Mouse (Mus musculus) neural tube, embryonic 15.5 days (tissue): ENCODE measurements around the gene Zbtb7a. TPM values are rescaled to one million over a fixed set of nuclear protein-coding genes. Genes with fewer than 3 reads are reported as not detected.

Source experiments
- ATAC-seq: fragments of 200-750 bp; cut with Nextera tagmentation; 2 replicates; pipeline ENCODE4 v1.8.0; 2017; ENCODE audit warnings: mild to moderate bottlenecking, moderate TSS enrichment, moderate library complexity; ENCODE audit not compliant: low FRiP score
- H3K27ac ChIP-seq: fragments of 300-500 bp; sonication (generic); replicated peaks from 2 replicates; pipeline ENCODE4 v1.5.1; 2015; ENCODE audit warnings: mild to moderate bottlenecking, inconsistent platforms
- H3K27me3 ChIP-seq: fragments of 300-500 bp; sonication (generic); replicated peaks from 2 replicates; pipeline ENCODE4 v1.6.1; 2015; ENCODE audit warnings: inconsistent platforms
- H3K36me3 ChIP-seq: fragments of 300-500 bp; sonication (generic); 2 replicates; pipeline ENCODE4 v1.6.1; 2015; ENCODE audit warnings: inconsistent platforms
- H3K4me1 ChIP-seq: fragments of 300-500 bp; sonication (generic); 2 replicates; pipeline ENCODE4 v1.6.1; 2015; ENCODE audit warnings: inconsistent platforms
- H3K4me2 ChIP-seq: fragments of 300-500 bp; sonication (generic); 2 replicates; pipeline ENCODE4 v1.6.1; 2015; ENCODE audit warnings: inconsistent platforms, mild to moderate bottlenecking, moderate library complexity
- H3K4me3 ChIP-seq: fragments of 300-500 bp; sonication (generic); replicated peaks from 2 replicates; pipeline ENCODE4 v1.5.1; 2015; ENCODE audit warnings: mild to moderate bottlenecking, inconsistent platforms
- H3K9ac ChIP-seq: fragments of 300-500 bp; sonication (generic); replicated peaks from 2 replicates; pipeline ENCODE4 v1.6.1; 2015; ENCODE audit warnings: mild to moderate bottlenecking, inconsistent platforms
- H3K9me3 ChIP-seq: fragments of 300-500 bp; sonication (generic); replicated peaks from 2 replicates; pipeline ENCODE4 v1.6.1; 2016; ENCODE audit warnings: inconsistent platforms
- WGBS: fragments of 180-500 bp; shearing (Covaris S2); methylation state at CpG from one replicate; pipeline ENCODE4 v1.1.7; 2015; ENCODE audit warnings: mixed read lengths; 5-methylcytosine and 5-hydroxymethylcytosine counted together
- polyA plus RNA-seq: library from polyadenylated mRNA; unstranded; fragments of >200 nt; fragmentation: Nextera tagmentation; extraction: Ambion mirVana; gene quantifications from 2 replicates; pipeline ENCODE4 v1.2.1, GENCODE M21; 2015

Zbtb7a gene
- polyA plus RNA-seq, 1 experiment from 2014 or later, result 14.8 TPM

GRCm38 (mm10) chr10:81140717-81141454, 5.9 kb downstream of the Zbtb7a start:
- H3K27ac ChIP-seq, result peak overlapping the region; percentile 37; the same call in 1 of the 2 replicates
- WGBS, result 61% methylated on average over 10 of the region's 10 CpGs
- peak overlapping the region; percentile 96 for H3K4me2 ChIP-seq
- peak overlapping the region; percentile 26; the same call in 1 of the 2 replicates for H3K9ac ChIP-seq
- peak overlapping the region; percentile 15; the same call in 1 of the 2 replicates for H3K4me3 ChIP-seq
- H3K36me3 ChIP-seq, result peaks cover 26% of the 10 kb centered on the region
- peaks cover 62% of the 10 kb centered on the region for H3K4me1 ChIP-seq
- no peaks in the 10 kb centered on the region for H3K27me3 ChIP-seq
- ATAC-seq, result no peak
- H3K9me3 ChIP-seq, result no peaks in the 10 kb centered on the region

- ATAC-seq, result no peak
Observed at GRCm38 (mm10) chr10:81141455-81142210, 6.6 kb downstream of the Zbtb7a start.

GRCm38 (mm10) chr10:81142551-81142981, 7.5 kb downstream of the Zbtb7a start:
- Histone ChIP-seq H3K4me1 (peaks cover 60% of the 10 kb centered on the region), H3K9me3 (no peaks in the 10 kb centered on the region)
- whole genome bisulfite sequencing, result 58% methylated on average over 5 of the region's 5 CpGs

More at GRCm38 (mm10) chr10:81141455-81142210, 6.6 kb downstream of the Zbtb7a start:
- peaks cover 60% of the 10 kb centered on the region for H3K4me1 ChIP-seq
- H3K36me3 ChIP-seq, result peaks cover 34% of the 10 kb centered on the region
- WGBS, result 84% methylated on average over 7 of the region's 7 CpGs
- no peaks in the 10 kb centered on the region for H3K27me3 ChIP-seq
- H3K4me2 ChIP-seq, result peak overlapping the region; percentile 96
- H3K4me3 ChIP-seq, result no peak overlapping the region
- no peak overlapping the region for H3K27ac ChIP-seq
- H3K9ac ChIP-seq, result no peak overlapping the region
- no peaks in the 10 kb centered on the region for H3K9me3 ChIP-seq

GRCm38 (mm10) chr10:81143157-81143633, 8.2 kb downstream of the Zbtb7a start:
- H3K27ac ChIP-seq, result no peak overlapping the region
- H3K9ac ChIP-seq, result no peak overlapping the region
- peaks cover 49% of the 10 kb centered on the region for H3K36me3 ChIP-seq
- no peaks in the 10 kb centered on the region for H3K27me3 ChIP-seq
- H3K4me2 ChIP-seq, result no peak overlapping the region
- no peaks in the 10 kb centered on the region for H3K9me3 ChIP-seq
- ATAC-seq, result no peak
- WGBS, result 88% methylated on average over 7 of the region's 7 CpGs
- no peak overlapping the region for H3K4me3 ChIP-seq
- H3K4me1 ChIP-seq, result peaks cover 57% of the 10 kb centered on the region

More at GRCm38 (mm10) chr10:81142551-81142981, 7.5 kb downstream of the Zbtb7a start:
- H3K27me3 ChIP-seq, result no peaks in the 10 kb centered on the region
- H3K4me3 ChIP-seq, result no peak overlapping the region
- no peak overlapping the region for H3K4me2 ChIP-seq
- peaks cover 43% of the 10 kb centered on the region for H3K36me3 ChIP-seq
- 0 out of 2 replicates have a peak overlapping the region, but pooled peaks have one; percentile 1 for H3K27ac ChIP-seq
- ATAC-seq, result no peak
- H3K9ac ChIP-seq, result no peak overlapping the region

- Histone ChIP-seq H3K4me1 (peaks cover 50% of the 10 kb centered on the region), H3K27ac (no peak overlapping the region), H3K36me3 (peaks cover 57% of the 10 kb centered on the region), H3K4me2 (no peak overlapping the region), H3K27me3 (no peaks in the 10 kb centered on the region), H3K9me3 (no peaks in the 10 kb centered on the region), H3K4me3 (no peak overlapping the region), H3K9ac (no peak overlapping the region)
- 95% methylated on average over 52 of the region's 52 CpGs for WGBS
- ATAC-seq, result no peak
Observed at GRCm38 (mm10) chr10:81143845-81144437, 8.9 kb downstream of the Zbtb7a start.

- no peak for ATAC-seq
- Histone ChIP-seq H3K9me3 (no peaks in the 10 kb centered on the region), H3K4me2 (no peak overlapping the region), H3K4me3 (no peak overlapping the region), H3K27me3 (no peaks in the 10 kb centered on the region), H3K9ac (no peak overlapping the region), H3K27ac (no peak overlapping the region), H3K4me1 (peaks cover 42% of the 10 kb centered on the region), H3K36me3 (peaks cover 63% of the 10 kb centered on the region)
- WGBS, result 93% methylated on average over 27 of the region's 27 CpGs
Observed at GRCm38 (mm10) chr10:81144667-81145066, 9.6 kb downstream of the Zbtb7a start.

- Histone ChIP-seq H3K27ac (no peak overlapping the region), H3K4me3 (no peak overlapping the region), H3K9ac (no peak overlapping the region), H3K9me3 (no peaks in the 10 kb centered on the region), H3K4me2 (no peak overlapping the region), H3K36me3 (peaks cover 69% of the 10 kb centered on the region), H3K27me3 (no peaks in the 10 kb centered on the region), H3K4me1 (peaks cover 36% of the 10 kb centered on the region)
- no peak for ATAC-seq
- WGBS, result 98% methylated on average over 6 of the region's 6 CpGs
Observed at GRCm38 (mm10) chr10:81145307-81145706, 10.3 kb downstream of the Zbtb7a start.

GRCm38 (mm10) chr10:81145778-81146177, 10.8 kb downstream of the Zbtb7a start:
- H3K36me3 ChIP-seq, result peaks cover 71% of the 10 kb centered on the region
- peaks cover 31% of the 10 kb centered on the region for H3K4me1 ChIP-seq
- no peak for ATAC-seq
- no peak overlapping the region for H3K27ac ChIP-seq
- no peak overlapping the region for H3K9ac ChIP-seq
- no peak overlapping the region for H3K4me2 ChIP-seq
- H3K27me3 ChIP-seq, result no peaks in the 10 kb centered on the region
- 89% methylated on average over 7 of the region's 7 CpGs for WGBS
- no peak overlapping the region for H3K4me3 ChIP-seq
- H3K9me3 ChIP-seq, result no peaks in the 10 kb centered on the region

GRCm38 (mm10) chr10:81146296-81146695, 11.3 kb downstream of the Zbtb7a start:
- H3K4me3 ChIP-seq, result no peak overlapping the region

GRCm38 (mm10) chr10:81151261-81151660, 16.2 kb downstream of the Zbtb7a start:
- H3K36me3 ChIP-seq, result peaks cover 79% of the 10 kb centered on the region
- no peaks in the 10 kb centered on the region for H3K27me3 ChIP-seq
- no peak overlapping the region for H3K27ac ChIP-seq
- no peaks in the 10 kb centered on the region for H3K4me1 ChIP-seq
- H3K9me3 ChIP-seq, result no peaks in the 10 kb centered on the region
- H3K4me3 ChIP-seq, result no peak overlapping the region
- ATAC-seq, result no peak
- no peak overlapping the region for H3K9ac ChIP-seq
- WGBS, result 78% methylated on average over 6 of the region's 6 CpGs
- no peak overlapping the region for H3K4me2 ChIP-seq

More at GRCm38 (mm10) chr10:81146296-81146695, 11.3 kb downstream of the Zbtb7a start:
- 91% methylated on average over 4 of the region's 4 CpGs for WGBS
- ATAC-seq, result no peak
- H3K9ac ChIP-seq, result no peak overlapping the region
- H3K27me3 ChIP-seq, result no peaks in the 10 kb centered on the region
- no peak overlapping the region for H3K4me2 ChIP-seq
- H3K36me3 ChIP-seq, result peaks cover 71% of the 10 kb centered on the region
- no peaks in the 10 kb centered on the region for H3K9me3 ChIP-seq
- H3K27ac ChIP-seq, result no peak overlapping the region
- H3K4me1 ChIP-seq, result peaks cover 26% of the 10 kb centered on the region

- Histone ChIP-seq H3K4me1 (no peaks in the 10 kb centered on the region), H3K9me3 (no peaks in the 10 kb centered on the region), H3K4me2 (no peak overlapping the region), H3K27me3 (no peaks in the 10 kb centered on the region), H3K27ac (no peak overlapping the region), H3K36me3 (peaks cover 79% of the 10 kb centered on the region), H3K9ac (no peak overlapping the region), H3K4me3 (no peak overlapping the region)
- no peak for ATAC-seq
- 80% methylated on average over 12 of the region's 12 CpGs for WGBS
Observed at GRCm38 (mm10) chr10:81152609-81153008, 17.6 kb downstream of the Zbtb7a start.
